Mouse (Mus musculus): Measurements from ENCODE around the gene Eef1a1.

Gene Eef1a1

DNA sequence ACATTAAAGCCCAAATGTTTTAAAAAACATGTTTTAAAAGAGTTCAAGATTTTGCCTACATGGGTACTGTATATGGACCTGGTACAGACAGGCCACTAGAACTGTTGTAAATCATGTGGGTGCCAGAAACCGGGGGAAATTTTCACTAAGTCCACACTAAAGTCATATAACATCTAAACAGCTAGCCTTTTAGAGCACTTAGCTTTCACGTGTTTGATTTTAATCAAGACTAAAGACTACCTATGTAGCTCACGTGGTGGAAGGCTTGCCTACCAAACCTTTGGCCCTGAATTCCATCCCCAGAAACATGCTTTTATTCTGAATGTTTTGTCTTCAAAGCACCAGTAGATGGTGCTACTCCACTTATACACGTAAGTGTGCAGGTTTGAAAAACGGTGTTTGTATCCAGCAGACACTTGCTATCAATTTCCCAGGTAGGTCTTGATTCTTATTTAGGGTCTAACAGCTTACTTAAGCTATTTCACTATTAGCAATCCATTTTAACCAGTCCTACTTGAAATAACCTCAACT, 11.9 kb downstream of the Eef1a1 start:
- peak; percentile 32 for DNase-seq (ENCODE audit: low read depth, low spot score)

DNA sequence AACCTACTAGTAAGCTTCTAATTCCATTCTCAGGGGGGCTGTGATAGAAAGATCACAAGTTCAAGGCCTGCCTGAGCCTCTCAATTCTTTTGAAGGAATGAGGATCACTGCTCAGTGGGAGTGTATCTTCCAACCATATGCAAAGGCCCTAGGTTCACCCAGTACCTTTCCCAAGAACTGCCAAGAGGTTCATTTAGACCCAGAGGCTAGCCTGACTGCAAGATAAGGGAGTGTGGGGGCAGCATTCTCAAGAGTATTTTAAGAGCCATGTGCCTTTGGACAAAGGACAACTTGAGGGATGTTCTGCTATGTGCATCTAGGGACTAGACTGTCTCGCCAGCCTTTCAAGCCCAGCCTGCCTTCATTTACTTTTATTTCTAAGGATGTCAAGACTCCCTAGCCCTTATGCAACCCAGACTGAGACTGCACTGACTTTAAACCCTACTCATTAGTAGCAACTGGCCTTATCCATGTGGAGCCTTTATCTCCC, 12.4 kb downstream of the Eef1a1 start:
- no peak for DNase-seq (ENCODE audit: low read depth, low spot score)

DNA sequence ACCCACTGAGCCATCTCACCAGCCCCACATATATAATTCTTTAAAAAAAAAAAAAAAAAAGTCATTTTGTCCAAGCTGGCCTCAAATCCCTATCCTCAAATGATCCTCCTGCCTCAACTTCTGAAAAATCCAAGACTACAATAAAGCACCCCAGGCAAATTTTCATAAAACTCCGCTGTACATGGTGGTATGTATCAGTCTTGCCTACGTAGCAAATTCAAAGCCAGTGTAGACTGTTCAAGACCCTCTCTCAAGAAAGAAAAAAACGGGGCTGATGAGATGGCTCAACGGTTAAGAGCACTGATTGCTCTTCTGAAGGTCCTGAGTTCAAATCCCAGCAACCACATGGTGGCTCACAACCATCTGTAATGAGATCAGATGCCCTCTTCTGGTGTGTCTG, 13.1 kb downstream of the Eef1a1 start:
- no peak for DNase-seq (ENCODE audit: low read depth, low spot score)

DNA sequence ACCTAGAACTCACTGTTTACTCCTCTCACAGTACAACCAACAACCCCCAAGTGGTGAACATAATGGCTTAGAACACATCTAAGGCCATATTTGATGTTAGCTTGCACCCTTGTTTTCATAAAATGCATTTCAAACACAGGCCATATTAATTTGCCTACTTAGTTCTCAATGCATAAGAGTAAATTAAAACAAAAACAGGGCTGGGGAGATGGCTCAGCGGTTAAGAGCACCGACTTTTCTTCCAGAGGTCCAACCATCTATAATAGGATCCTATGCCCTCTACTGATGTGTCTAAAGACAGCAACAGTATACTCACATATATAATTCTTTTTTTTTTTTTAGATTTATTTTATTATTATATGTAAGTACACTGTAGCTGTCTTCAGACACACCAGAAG, 13.6 kb downstream of the Eef1a1 start:
- DNase-seq (ENCODE audit: low read depth, low spot score) = no peak

DNA sequence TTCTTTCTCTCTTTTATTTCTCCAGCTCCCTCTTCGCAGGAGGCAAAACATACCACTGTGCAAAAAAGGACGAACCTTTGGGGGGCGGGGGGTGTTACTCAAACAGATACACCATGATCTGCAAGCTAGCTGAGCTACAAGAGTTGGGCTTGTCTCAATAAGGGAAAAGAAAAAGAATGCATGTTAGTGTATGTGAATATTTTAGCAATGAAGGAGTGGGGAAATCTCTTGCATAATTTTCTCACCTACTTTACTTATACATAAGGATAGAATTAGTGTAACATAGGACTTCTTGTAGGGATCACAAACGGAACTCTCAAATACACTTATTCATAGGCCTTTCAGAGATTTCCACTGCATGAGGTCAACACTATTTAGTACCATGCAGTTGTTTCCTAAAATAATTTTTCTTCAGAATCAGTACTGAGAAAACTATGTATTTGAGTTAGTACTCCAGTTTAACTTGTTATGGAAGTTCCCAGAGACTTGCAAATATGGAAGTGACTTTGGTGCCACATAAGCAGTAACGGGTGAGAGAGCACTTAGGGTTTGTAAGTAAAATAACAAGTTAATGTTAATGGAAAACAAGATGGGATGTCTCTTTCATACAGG, 14.1 kb downstream of the Eef1a1 start:
- DNase-seq (ENCODE audit: low read depth, low spot score) = no peak

DNA sequence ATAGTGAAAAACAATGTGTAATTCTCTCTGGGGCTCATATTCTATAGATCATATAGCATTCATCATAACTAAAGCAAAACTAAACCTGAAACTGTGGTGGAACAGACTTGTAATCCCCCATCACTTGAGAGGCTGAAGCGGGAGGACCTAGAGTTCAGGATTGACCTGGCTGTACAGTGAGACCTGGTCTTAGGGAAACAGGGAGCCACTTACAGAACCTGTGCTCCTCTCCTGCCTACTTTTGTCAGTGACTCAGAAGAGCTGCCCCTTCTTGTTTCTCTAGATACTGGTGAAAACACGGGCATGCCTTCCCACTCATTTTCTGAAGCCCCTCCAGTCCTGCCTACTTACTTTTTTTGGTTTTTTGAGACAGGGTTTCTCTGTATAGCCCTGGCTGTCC, 14.7 kb downstream of the Eef1a1 start:
- no peak for DNase-seq (ENCODE audit: low read depth, low spot score)

DNA sequence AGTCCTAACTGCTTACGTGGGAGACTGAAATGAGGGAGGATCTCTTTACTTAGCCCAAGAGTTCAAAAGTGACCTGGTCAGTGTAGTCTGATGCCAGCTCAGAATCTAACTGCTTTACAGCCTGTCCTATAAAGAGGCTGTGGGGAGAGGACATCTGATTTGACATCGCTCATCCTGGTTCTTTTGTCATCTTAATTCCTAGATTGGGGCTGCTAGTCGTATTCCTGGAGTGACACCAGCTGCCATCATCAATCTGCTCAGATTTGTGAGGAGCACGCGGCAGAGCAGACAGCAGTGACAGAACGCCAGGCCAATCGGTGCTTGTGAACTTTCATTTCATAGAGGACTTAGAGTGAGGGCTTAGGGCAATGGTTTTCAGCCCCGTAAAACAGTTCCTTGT, 15.4 kb downstream of the Eef1a1 start:
- DNase-seq (ENCODE audit: low read depth, low spot score) = no peak

DNA sequence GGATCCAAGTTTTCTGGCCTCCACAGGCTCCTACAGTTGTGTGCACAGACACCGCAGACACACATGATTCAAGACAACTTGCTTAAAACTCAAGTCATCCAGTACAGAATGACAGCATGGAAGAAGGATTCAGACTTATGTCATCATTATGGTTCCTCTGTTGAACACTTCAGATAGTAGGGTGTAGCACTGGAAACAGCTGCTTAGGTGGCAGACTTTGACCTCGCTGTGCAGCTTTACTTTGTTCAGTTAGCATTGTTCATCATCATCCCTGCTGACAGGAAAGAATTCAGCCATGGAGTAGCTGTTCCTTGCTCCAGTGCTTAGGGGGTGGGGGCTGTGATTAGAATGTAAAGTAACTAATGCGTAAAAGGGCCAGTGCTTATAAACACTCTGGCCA, 23.2 kb downstream of the Eef1a1 start:
- no peak for DNase-seq (ENCODE audit: low read depth, low spot score)

DNA sequence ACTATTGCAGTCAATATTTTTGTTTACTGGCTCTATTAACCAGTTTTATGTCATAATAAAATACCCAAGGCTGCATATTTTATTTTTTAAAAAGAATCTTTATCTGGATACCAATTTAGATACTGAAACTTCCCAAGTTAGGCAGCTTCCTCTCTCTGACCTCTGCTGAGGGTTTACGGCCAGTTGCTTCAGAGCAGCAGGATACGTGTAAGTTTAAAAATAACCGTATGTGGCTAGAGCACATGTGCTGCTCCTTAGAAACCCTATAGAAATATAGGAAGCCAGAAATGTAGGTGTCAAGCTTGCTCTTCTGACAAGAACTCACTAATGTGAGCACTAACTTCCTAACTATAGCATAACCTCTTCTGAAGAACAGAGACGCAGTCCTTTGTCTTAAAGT, 25.6 kb downstream of the Eef1a1 start:
- no peak for DNase-seq (ENCODE audit: low read depth, low spot score)

DNA sequence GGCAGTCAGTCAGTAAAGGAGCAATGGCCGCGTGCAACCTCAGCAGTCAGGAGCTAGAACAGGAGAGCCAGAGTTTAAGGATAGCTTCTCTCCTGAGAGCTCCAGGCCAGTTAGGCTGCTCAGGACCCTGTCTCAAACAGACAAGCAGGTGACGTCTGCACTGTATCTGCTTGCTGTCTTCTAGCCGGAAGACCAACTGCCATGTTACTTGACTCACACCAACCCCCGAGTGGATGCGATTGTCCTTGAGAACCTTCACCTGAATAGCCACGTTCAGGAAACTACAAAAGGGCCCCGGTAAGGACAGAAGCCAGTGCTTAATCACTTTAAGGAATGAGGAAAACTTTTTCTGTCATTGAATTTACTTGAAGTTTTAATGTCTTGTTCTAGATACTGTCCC, 31.9 kb downstream of the Eef1a1 start:
- no peak for DNase-seq (ENCODE audit: low read depth, low spot score)

DNA sequence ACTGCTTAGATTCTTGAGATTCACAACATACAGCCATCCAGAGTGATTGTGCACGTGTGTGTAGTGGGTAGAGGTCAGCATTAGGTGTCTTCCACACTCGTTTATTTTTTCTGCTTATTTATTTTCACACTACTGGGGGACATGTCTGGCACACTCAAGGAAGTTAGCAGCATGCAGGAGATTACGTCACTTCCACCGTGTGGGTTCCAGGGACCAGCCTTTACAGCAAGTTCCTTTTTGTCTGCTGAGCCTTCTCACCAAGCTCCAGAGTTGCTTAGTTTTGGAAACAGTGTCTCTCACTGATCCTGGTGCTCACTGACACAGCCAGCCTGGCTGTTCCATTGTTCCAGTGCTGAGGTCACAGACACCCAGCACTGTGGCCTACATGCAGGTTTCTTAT, 37.6 kb downstream of the Eef1a1 start:
- no peak for DNase-seq (ENCODE audit: low read depth, low spot score)

DNA sequence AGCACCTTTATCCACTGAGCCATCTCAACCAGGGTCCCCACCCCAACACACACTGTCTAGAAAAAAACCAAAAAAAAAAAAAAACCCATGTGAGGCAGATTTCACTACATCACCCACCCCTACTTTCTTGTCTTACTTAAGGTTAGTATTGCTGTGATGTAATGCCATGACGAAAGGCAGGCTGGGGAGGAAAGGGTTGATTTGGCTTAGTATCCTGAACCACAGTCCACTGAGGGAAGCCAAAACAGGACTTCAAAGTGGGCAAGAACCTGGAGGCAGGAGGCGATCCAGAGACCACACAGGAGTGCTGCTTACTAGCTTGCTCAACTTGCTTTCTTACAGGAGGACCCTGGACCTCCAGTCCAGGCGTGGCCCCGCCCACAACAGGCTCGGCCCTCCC, 38.5 kb downstream of the Eef1a1 start:
- DNase-seq (ENCODE audit: low read depth, low spot score) = no peak

DNA sequence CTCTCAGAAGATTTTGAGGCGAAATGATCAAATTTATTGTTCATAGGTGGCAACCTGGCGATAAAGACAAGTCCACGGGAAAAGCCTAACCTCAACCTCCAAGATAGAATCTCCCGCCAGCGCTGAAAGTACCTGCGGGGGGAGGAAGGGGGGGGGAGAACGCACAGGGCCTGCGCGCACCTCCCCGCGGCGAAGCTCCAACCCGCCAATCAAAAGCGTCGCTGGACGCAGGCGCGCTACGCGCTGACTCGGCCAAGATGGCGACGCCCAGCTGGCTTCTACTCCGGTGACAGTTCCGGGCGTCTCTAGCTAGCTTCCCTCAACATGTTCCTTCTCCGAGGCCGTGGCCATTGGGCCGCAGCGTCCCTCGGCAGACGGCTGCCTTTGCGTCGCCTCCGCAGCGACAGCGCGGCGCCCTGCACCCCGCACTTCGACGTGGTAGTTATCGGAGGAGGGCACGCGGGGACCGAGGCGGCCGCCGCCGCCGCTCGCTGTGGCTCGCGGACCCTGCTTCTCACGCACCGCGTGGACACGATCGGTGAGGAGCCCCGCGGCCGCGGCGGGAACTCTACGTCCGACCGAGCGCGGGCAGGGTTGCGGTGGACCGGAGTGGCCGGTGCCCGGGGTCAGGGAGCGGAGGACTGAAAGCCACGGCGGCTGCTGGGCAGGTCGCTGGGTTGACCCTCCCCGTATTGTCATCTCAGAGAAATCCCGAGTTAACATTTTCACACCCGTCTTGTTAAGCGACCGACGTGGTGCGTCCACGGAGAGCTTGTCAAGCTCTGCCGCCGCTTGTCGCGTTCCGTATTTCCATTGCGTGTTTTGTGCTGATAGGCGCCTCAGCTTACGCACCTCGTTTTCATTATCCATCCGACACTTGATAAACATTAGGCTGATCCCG, 40.7 kb downstream of the Eef1a1 start, which contains the start of the genes Mto1 and Gm17324:
Gene Mto1 (plus strand): TSS at position 236 of the 901 bp plus-strand sequence.
Gene Gm17324 (minus strand): TSS at position 814 of the 901 bp plus-strand sequence.
- DNase-seq (ENCODE audit: low read depth, low spot score) = peak; percentile 78

DNA sequence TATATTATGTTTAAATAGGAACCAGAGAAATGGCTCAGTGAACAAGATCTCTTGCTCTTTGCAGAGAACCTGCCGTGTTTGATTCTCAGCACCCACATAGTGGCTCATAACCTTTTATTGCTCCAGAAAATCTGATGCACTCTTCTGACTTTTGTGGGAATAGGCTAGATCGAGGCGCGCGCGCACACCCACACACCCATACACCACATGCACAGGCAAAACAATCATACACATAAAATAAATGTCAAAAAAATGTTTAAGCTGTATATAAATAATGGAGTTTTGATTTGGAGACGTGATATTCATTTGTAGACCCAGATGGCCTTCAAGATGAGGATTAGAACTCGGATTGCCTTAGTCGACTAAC, 41.4 kb downstream of the Eef1a1 start:
- no peak for DNase-seq (ENCODE audit: low read depth, low spot score)

DNA sequence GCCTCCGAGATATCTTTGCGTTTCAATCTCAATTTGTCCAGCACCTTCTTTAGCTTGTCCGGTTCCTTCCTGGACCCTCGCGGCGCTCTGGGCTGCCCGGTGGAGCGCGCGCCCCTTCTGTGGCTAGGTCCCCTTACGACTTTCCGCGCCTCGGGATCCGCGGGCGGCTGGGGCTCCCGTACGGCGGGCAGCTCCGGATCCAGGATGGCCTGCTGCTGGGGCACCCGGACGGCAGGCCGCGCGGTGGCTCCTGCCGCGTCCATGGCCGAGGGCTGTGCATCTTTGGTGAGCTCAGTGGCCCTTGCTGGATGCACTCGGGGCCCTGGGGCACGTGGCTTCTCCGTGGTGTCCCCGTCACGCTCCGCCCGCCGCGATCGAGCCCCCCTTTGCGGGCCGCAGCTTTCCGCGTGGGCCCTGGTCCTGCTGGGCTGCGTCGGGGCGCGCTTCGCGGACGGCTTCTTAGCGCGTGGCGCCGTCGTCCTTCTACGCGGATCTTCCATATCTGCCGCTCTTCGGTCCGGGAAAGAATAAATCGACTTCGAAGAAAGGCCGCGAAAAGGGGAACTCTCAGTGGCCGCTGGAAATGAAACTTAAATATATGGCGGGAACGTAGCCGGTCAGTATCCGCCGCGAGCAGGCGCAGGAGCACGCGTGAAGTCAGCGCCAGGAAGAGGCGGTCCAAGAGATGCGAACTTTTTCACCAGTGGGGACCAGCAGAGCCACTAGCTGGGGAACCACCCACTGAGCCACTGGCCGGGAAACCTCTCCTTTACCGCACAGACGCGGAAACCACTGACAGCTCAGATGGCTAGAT, 46.2 kb downstream of the Eef1a1 start, which contains the start of gene Cgas:
Gene Cgas (minus strand): TSS at position 659 of the 814 bp plus-strand sequence.
- DNase-seq (ENCODE audit: low read depth, low spot score) = no peak

DNA sequence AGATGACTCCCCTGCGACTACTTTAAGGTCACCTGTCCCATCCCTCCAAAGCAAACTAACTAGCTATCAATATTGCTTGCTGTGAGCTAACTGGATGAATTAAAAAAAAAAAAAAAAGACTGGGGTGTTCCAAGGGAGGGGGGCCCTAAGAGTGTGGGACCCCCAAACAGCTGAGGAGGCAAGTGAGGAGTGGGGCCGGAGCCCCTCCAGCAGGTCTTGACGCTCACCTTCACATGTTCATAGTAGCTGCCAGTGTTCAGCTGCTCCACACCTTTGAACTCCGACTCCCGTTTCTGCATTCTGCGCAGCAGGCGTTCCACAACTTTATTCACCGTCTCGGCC, 46.7 kb downstream of the Eef1a1 start:
- no peak for DNase-seq (ENCODE audit: low read depth, low spot score)

DNA sequence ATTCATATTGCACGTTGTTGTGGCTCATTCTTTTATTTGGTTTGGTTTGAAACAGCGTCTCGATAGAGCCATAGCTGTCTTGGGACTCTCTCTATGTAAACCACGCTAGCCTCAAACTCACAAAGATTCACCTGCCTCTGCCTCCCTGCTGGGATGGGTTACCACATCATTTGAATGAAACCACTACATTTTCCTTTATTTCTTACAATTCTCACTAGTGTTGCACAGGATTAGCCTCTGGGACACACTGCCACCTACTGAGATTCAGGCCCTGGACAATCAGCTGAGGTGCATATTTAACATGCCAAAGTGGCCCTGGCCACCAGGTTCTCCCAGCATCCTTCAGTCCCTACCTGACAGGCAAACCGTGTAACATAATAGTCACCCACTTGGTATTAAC, 49.5 kb downstream of the Eef1a1 start:
- DNase-seq (ENCODE audit: low read depth, low spot score) = no peak

DNA sequence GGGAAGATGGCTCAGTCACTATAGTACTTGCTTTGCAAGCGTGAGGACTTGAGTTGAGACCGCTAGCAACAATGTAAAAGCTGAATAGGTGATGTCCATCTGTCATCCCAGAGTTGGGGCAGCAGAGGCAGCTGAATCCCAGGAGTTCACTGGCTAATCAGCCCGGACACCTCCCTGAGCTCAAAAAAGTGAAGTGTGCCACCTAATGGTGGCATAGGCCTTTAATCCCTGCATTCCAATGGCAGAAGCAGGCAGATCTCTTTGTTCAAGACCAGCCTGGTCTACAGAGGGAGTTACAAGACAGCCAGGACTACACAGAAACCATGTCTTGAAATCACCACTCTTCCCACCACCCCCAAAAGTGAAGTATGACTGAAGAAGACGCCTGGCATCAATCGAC, 56.5 kb downstream of the Eef1a1 start:
- no peak for DNase-seq (ENCODE audit: low read depth, low spot score)

DNA sequence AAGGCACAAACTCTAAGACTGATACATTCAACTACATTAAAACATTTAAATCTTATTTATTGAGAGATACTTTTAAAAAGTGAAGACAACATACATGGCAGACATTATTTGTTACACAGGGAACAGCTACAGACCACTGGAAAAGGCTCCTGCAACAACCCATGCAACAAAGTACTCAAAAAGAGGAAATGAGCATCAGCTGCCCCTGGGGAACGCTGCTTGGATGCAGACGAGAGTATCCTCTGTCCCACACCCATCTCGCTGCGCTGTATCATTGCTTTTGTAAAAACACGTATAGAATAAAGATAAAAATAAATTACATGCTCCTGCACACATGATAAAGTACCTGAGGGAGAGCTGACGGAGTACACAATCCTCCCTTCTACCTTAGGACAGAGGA, 58.5 kb downstream of the Eef1a1 start:
- DNase-seq (ENCODE audit: low read depth, low spot score) = no peak

DNA sequence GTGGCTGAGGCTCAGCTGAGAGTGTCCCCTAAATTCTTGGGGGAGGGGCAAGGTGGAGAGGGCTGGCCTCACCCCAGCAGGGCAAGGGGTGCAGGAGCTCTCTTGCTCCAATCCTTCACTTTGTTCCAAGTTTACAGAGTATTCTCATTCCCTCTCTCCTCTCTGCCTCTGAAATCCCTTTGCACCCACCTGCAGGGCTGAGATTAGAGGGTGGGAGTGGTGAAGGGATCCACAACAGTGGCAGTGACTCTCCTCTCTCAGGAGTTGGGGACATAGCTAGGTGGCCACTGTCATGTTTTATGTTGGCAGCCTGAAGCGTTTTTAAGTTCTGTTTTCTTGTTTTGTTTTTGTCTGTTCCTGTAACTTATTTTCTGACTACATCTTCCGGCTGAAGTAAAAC, 59.4 kb downstream of the Eef1a1 start:
- no peak for DNase-seq (ENCODE audit: low read depth, low spot score)

DNA sequence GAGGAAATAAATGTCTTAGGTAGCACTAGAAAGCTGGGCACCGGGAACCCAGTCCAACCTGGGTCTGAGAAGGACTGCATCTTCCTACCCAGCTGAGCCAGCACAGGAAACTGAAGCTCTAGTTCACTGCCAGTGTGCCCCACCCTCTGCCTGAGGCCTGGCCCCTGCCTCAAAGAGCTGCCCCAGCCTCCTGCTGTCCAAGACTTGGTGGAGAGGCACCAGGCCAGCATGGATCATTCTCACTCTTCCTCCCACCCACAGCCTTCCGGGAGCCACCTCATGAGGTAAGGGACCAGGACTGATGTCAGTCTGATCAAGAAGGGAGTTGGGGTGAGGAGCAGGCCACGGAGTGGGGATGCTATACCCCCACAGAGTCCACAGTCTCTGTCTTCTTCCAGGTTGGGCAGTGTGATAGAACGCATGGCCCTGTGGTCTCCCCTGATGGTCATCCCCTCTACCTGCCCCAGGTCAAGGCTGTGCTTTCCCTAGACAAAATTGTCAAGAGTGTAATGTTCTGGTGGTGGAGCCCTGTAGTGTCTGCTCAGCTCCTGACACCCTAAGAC, 60.0 kb downstream of the Eef1a1 start:
- DNase-seq (ENCODE audit: low read depth, low spot score) = no peak
